Mouse (Mus musculus) frontal cortex, adult (tissue): ENCODE measurements at regions not wholly inside any gene's neighbourhood (a gene's known extent, or its start where the extent isn't known, plus 50 kb on each side); places are given as distances from the start of the nearest gene placed in this dataset.

ENCODE experiments used
- ATAC-seq: cut with Nextera tagmentation; 2 replicates; pipeline ENCODE4 v1.9.2; 2017; ENCODE audit warnings: mild to moderate bottlenecking, moderate library complexity, mixed read lengths; ENCODE audit not compliant: low TSS enrichment

GRCm38 (mm10) chr5:144621967-144622366 lies 76.3 kb downstream of the Nptx2 start:
- no peak for ATAC-seq

GRCm38 (mm10) chr5:144623358-144623757 lies 77.7 kb downstream of the Nptx2 start:
- peak; percentile 88; the same call in 1 of the 2 replicates for ATAC-seq

GRCm38 (mm10) chr5:144632295-144632694 lies 86.6 kb downstream of the Nptx2 start:
- ATAC-seq: peak; percentile 78; the same call in 1 of the 2 replicates

- ATAC-seq: no peak
Observed at GRCm38 (mm10) chr5:144638631-144639030, 92.9 kb downstream of the Nptx2 start.

GRCm38 (mm10) chr5:144639639-144640038 lies 93.9 kb downstream of the Nptx2 start:
- ATAC-seq: no peak

GRCm38 (mm10) chr5:144642766-144643165 lies 97.1 kb downstream of the Nptx2 start:
- ATAC-seq: no peak

- no peak for ATAC-seq
Observed at GRCm38 (mm10) chr5:144643438-144643837, 97.7 kb downstream of the Nptx2 start.

GRCm38 (mm10) chr5:144645367-144645766 lies 99.7 kb downstream of the Nptx2 start:
- no peak for ATAC-seq

- peak; percentile 83 for ATAC-seq
Observed at GRCm38 (mm10) chr5:144647311-144648104, 101.8 kb downstream of the Nptx2 start.

GRCm38 (mm10) chr5:144652231-144652630 lies 106.5 kb downstream of the Nptx2 start:
- no peak for ATAC-seq

GRCm38 (mm10) chr5:144662031-144662430 lies 99.6 kb downstream of the Tmem130 start:
- no peak for ATAC-seq

GRCm38 (mm10) chr5:144663981-144664380 lies 97.6 kb downstream of the Tmem130 start:
- no peak for ATAC-seq

GRCm38 (mm10) chr5:144664571-144665295 lies 96.9 kb downstream of the Tmem130 start:
- no peak for ATAC-seq

- ATAC-seq: peak; percentile 41; the same call in 1 of the 2 replicates
Observed at GRCm38 (mm10) chr5:144668060-144668459, 93.6 kb downstream of the Tmem130 start.

- ATAC-seq: no peak
Observed at GRCm38 (mm10) chr5:144678815-144679750, 82.5 kb downstream of the Tmem130 start.

GRCm38 (mm10) chr5:144684184-144684583 lies 77.4 kb downstream of the Tmem130 start:
- ATAC-seq: no peak
